Mouse (Mus musculus) ES-Bruce4 (cell line): ENCODE data around the gene Gsdma3.

Source experiments
- CTCF ChIP-seq: IDR thresholded peaks from one replicate; pipeline ENCODE4 v1.8.1; 2011; ENCODE audit warnings: low read depth, low read length
- POLR2A ChIP-seq: IDR thresholded peaks from one replicate; pipeline ENCODE4 v1.8.1; 2011; ENCODE audit warnings: low read length; ENCODE audit not compliant: insufficient read depth

DNA sequence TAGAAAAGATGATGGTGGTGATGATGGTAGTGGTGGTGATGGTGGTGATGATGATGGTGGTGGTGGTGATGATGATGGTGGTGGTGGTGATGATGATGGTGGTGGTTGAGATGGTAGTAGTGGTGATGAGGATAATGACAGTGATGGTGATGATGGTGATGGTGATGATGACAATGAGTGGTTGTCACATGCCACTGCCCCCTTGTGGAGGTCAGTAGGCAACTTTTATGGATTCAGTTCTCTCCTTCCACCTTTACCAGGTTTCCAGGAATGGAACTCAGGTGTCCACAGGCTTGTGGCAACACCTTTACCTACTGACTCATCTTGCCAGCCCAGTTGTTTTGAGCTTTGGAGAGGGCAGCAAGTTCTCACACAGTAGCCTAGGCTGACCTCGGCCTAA is 53.9 kb downstream of the Gsdma3 start:
- TF ChIP-seq CTCF (no peak), POLR2A (no peak)
